Mouse (Mus musculus): ENCODE results near the gene Arhgap27.

DNA sequence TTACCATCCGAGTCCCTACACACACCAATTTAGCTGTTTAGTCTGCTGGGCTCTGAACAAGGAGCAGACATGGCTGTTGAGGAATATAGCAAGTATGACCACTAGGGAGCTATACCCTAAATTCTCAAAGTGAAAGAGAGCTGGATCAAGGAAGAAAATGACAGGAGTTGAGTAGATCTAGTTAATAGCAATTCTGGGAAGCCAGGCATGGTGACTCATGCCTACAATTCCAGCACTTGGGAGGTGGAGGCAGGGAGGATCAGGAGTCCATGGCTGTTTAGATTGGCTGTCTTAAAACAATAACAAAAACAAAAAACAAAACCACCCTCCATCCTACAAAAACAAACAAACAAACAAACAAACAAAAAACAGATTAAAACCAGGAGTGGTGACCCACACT, 47.8 kb upstream of the Arhgap27 start:
- TF ChIP-seq CTCF (IDR thresholded peaks at IDR 0.05; ENCODE audit: extremely low read depth, insufficient read depth, low read length) (no peak), POLR2A (IDR thresholded peaks at IDR 0.05; ENCODE audit: extremely low read depth, insufficient read depth, low read length) (no peak)
